Mouse (Mus musculus) lung, adult 2 months (tissue): ENCODE results near the gene Fam160b1.

Source experiments
- CTCF ChIP-seq: fragments of 200-500 bp; IDR thresholded peaks from 2 replicates; pipeline ENCODE4 v1.5.1; 2011; ENCODE audit warnings: mild to moderate bottlenecking, low read length, control low read depth; ENCODE audit not compliant: insufficient read depth
- POLR2A ChIP-seq: fragments of 200-500 bp; IDR thresholded peaks from 2 replicates; pipeline ENCODE4 v1.6.1; 2011; ENCODE audit warnings: low read depth, mild to moderate bottlenecking, control low read depth, low read length, borderline replicate concordance; ENCODE audit errors: extremely low read depth

DNA sequence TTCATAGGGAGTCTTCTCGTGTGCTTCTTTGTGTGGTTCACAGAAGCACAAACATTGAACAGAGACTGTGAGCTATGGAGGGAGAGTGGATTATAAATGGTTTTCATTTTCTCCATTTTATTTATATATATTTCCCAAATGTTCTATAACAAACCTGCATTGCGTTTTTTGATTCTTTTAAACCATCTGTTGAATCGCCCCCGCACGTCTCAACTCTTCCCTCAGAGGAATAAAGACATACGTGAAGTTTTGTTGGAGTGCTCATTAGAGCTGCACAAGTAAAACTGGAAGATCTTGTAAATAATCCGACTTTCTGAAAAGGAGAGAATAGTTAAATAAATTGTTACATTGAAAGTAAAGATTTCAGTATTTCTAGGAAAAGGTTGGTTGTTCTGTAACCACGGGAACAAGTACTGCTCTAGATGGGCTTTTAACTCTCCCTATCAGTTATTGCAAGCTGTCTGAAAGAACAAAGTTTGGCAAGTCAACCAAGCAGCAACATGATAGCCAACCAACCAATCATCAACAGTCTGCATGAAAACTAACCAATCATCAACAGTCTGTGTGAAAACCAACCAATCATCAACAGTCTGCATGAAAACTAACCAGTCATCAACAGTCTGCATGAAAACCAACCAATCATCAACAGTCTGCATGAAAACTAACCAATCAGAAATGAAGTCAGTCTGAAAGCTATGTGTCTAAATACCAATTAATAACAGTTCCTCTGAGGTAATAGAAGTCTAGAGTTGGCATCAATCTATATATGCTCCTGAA is 54.7 kb downstream of the Fam160b1 start:
- TF ChIP-seq POLR2A: no peak
- TF ChIP-seq CTCF: no peak
